Mouse (Mus musculus) E14TG2a.4 (cell line): ENCODE results near the gene Gm48552.

Source experiments
- H3K27me3 ChIP-seq: 2 replicates; pipeline ENCODE4 v1.6.1; 2014; ENCODE audit warnings: low read length, control low read depth; ENCODE audit not compliant: insufficient read depth
- H3K36me3 ChIP-seq: 2 replicates; pipeline ENCODE4 v1.6.1; 2014; ENCODE audit warnings: low read length, control low read depth; ENCODE audit not compliant: insufficient read depth
- H3K4me1 ChIP-seq: replicated peaks from 2 replicates; pipeline ENCODE4 v1.6.1; 2014; ENCODE audit warnings: low read depth, low read length, control low read depth
- H3K4me3 ChIP-seq: replicated peaks from 2 replicates; pipeline ENCODE4 v1.5.1; 2014; ENCODE audit warnings: mild to moderate bottlenecking, low read length
- H3K9me3 ChIP-seq: 2 replicates; pipeline ENCODE4 v1.6.1; 2014; ENCODE audit warnings: low read length, control low read depth
- CTCF ChIP-seq: conservative IDR thresholded peaks from 2 replicates; pipeline ENCODE4 v1.5.1; 2014; ENCODE audit warnings: low read length
- NANOG ChIP-seq: IDR thresholded peaks from 2 replicates; pipeline ENCODE4 v1.6.1; 2014; ENCODE audit warnings: borderline replicate concordance, low read length, mixed read lengths
- POU5F1 ChIP-seq: IDR thresholded peaks from 2 replicates; pipeline ENCODE4 v1.6.1; 2014; ENCODE audit warnings: low read length, borderline replicate concordance

The Gm48552 gene

DNA sequence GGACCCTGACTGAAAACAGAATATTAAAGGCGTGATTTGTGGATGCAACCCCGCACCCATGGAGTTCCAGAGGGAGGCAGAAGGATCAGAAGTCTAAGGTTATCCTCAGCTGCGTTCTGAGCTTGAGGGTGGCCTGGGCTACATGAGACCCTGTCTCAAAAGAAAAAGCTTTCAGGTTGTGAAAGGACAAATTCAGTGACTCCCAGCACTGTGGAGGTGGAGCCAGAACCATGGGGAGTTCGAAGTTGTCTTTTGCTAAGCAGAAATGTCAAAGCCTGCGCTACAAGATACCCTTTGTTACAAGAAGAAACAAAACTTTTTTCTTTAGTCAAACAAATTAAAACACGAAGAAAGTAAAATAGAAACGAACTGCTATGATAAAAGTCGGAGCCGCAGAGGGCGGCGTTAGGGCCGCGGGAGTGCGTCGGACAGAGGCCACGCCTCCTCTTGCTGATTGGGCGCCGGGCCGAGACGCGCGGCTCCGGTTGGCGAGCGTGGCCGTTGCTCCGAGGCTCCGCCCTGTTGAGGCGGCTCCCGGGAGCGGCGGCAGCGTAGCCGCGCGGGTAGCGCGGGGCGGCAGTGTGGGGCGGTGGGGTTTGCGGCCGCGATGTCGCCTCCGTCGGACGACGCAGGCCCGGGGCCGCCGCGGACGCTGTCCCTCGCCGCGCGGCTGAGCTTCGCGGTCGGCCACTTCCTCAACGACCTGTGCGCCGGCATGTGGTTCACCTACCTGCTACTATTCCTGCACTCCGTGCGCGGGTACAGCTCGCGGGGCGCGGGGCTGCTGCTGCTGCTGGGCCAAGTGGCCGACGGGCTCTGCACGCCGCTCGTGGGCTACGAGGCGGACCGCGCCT lies 31.6 kb upstream of the Gm48552 start, which contains the start of gene Mfsd12:
Mfsd12 (plus strand) TSS at position 501 of the 854 bp plus-strand sequence.
- Histone ChIP-seq H3K36me3 (peaks cover 38% of the 10 kb centered on the region), H3K9me3 (no peaks in the 10 kb centered on the region), H3K4me3 (peak within 1 kb of the TSS; percentile 93), H3K27me3 (no peaks in the 10 kb centered on the region), H3K4me1 (peaks cover 94% of the 10 kb centered on the region)
- no peak for TF ChIP-seq CTCF
- TF ChIP-seq NANOG, result no peak
- no peak for TF ChIP-seq POU5F1

DNA sequence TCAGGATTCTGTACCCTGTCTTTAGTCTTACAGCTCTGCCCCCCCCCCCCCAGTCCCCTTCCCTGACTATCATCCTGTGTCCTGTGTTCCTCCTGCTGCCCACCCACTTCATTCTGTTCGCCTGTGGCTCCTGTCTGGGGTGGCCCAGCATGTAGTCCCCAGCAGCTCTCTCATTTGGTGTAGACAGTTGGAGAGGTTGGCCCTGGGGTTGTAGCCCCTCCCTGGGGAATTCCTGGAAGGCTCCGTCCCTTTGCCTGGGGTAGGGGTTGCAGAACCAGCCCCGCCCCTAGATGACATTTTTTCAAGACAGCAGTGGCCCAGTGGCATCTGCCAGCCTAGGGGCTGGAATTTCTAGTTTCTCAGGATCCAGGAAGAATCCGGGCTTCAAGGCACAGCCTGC lies 30.6 kb upstream of the Gm48552 start:
- H3K4me3 ChIP-seq, result peak overlapping the region; percentile 93
- H3K27me3 ChIP-seq, result no peaks in the 10 kb centered on the region
- H3K9me3 ChIP-seq, result no peaks in the 10 kb centered on the region
- peaks cover 48% of the 10 kb centered on the region for H3K36me3 ChIP-seq
- peaks cover 94% of the 10 kb centered on the region for H3K4me1 ChIP-seq
- no peak for TF ChIP-seq CTCF

DNA sequence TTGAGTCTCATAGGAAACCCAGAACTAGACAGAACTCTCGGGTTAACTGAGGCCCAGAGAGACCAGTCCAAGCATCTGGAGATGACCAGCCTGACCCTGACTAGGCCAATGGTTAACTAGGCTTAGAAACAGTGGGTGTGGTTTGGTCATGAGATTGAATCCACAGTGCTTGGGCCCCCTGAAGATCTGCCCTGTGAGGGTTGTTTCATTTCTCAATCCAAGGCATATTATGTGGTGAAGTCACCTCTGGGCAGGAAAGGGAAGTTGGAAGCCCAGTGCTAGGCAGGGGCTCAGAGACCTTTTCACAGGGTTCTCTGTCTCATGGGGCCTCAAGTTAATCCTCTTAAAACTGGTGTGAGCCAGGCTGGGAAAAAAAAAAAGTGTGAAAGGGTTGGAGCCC lies 30.0 kb upstream of the Gm48552 start:
- H3K4me3 ChIP-seq, result peak overlapping the region; percentile 93
- peaks cover 54% of the 10 kb centered on the region for H3K36me3 ChIP-seq
- H3K4me1 ChIP-seq, result peaks cover 94% of the 10 kb centered on the region
- H3K9me3 ChIP-seq, result no peaks in the 10 kb centered on the region
- TF ChIP-seq CTCF (no peak), NANOG (no peak), POU5F1 (no peak)
- no peaks in the 10 kb centered on the region for H3K27me3 ChIP-seq

DNA sequence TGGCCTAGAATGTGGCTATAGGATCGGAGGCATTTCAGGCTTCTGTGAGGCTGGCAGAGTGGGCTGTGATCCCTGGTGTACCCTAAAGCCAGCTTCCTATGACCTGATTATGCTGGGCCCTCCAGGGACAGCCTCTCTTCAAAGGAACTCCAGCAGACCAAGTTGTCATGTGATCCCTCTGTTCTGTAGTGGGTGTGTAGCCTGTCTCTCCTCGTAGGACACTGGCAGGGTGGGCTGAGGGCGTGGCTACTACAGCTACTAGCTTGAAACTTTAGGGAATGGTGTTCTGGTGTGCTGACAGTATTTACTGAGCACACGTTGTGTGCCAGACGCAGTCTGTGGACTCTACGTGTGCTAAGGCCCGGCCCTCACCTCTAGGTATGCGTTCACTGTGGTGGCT lies 28.1 kb upstream of the Gm48552 start:
- Histone ChIP-seq H3K36me3 (peaks cover 65% of the 10 kb centered on the region), H3K27me3 (peaks cover 2% of the 10 kb centered on the region; the same call in 1 of the 2 replicates), H3K9me3 (no peaks in the 10 kb centered on the region), H3K4me1 (peaks cover 94% of the 10 kb centered on the region), H3K4me3 (peak overlapping the region; percentile 50)
- TF ChIP-seq CTCF (no peak), NANOG (no peak), POU5F1 (no peak)

DNA sequence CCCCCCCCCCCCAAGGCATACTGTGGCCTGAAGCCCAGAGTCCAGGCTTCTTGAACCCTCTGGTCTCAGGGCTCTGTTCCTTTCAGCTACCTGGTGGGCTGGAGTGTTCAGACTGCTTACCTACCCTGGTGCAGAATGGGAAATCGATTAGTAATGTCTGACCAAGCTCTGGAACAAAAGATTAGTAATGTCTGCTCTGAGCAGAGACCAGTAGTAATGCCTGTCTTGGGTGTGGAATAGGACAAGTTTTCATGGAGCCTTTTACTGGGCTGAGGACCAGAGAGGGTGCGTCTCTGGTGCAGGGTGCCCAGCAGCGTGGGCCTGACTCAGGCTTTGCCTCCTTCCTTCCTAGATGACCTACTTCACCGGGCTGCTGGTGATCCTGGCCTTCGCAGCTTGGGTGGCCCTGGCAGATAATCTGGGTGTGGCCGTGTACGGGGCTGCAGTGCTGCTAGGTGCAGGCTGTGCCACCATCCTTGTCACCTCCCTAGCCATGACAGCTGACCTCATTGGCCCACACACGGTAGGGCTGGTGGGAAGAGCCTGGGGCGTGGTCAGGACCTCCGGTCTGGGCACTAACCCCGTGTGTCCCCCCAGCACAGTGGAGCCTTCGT lies 26.4 kb upstream of the Gm48552 start:
- Histone ChIP-seq H3K36me3 (peaks cover 82% of the 10 kb centered on the region), H3K9me3 (no peaks in the 10 kb centered on the region), H3K4me3 (peak overlapping the region; percentile 66), H3K27me3 (peaks cover 2% of the 10 kb centered on the region; the same call in 1 of the 2 replicates), H3K4me1 (peaks cover 98% of the 10 kb centered on the region)
- no peak for TF ChIP-seq NANOG
- TF ChIP-seq CTCF, result no peak
- TF ChIP-seq POU5F1, result no peak

DNA sequence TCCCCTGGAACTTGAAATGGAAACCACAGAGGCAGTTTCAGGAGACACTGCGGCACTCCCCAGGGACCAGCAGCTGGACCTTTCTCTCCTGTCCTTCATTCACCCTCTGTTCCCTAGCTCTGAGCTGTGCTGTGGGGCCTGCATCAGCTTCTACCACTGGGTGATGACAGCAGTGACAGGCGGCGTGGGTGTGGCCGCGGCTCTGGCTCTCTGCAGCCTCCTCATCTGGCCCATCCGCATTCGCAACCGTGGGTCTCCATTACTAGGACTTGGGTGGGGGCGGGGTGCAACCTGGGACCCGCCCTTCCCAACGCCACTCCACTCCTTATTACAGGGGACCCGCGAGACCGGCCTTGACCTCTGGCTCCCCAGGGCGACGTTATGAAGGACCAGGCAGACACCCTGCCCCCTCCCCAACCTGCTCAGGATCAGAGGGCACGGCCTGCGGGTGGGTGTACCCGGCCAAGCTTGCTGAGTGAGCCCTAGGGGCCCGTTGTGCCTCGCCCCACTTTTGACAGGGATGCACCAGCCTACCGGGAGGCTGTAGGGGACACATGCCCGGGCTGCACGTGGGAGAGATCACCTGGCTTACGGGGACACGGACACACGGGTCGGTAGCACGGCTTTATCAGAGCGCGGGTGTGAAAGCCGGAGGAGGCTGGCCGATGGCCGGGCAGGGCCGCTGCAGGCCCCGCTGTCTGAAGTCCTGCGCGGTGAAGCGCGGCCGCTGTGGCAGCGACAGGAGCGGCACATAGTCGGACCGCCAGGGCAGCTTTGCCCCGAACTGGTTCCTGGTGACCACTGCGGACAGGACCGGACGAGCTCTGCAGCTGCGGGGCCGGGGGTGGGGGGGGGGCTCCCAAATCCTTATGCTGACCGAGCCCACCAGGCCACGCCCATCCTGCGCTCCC lies 25.1 kb upstream of the Gm48552 start:
- Histone ChIP-seq H3K4me1 (peaks cover 100% of the 10 kb centered on the region), H3K27me3 (peaks cover 2% of the 10 kb centered on the region; the same call in 1 of the 2 replicates), H3K36me3 (peaks cover 91% of the 10 kb centered on the region), H3K4me3 (peak overlapping the region; percentile 66), H3K9me3 (no peaks in the 10 kb centered on the region)
- no peak for TF ChIP-seq NANOG
- no peak for TF ChIP-seq POU5F1
- no peak for TF ChIP-seq CTCF

- Histone ChIP-seq H3K27me3 (peaks cover 2% of the 10 kb centered on the region; the same call in 1 of the 2 replicates), H3K4me3 (peak overlapping the region; percentile 66), H3K4me1 (peaks cover 100% of the 10 kb centered on the region), H3K36me3 (peaks cover 91% of the 10 kb centered on the region), H3K9me3 (no peaks in the 10 kb centered on the region)
- TF ChIP-seq NANOG (no peak), POU5F1 (no peak), CTCF (no peak)
These were observed 24.1 kb upstream of the Gm48552 start for GRCm38 (mm10) chr10:81364666-81365065.

GRCm38 (mm10) chr10:81365073-81365472 lies 23.7 kb upstream of the Gm48552 start:
- TF ChIP-seq CTCF (no peak), POU5F1 (no peak), NANOG (no peak)
- Histone ChIP-seq H3K4me1 (peaks cover 100% of the 10 kb centered on the region), H3K9me3 (no peaks in the 10 kb centered on the region)

More at GRCm38 (mm10) chr10:81365073-81365472, 23.7 kb upstream of the Gm48552 start:
- Histone ChIP-seq H3K27me3 (peaks cover 2% of the 10 kb centered on the region; the same call in 1 of the 2 replicates), H3K36me3 (peaks cover 91% of the 10 kb centered on the region), H3K4me3 (peak overlapping the region; percentile 66; the same call in 1 of the 2 replicates)
